Comparison of ENCODE assay signal across 24 mouse cellular contexts in the genomic region with DNA sequence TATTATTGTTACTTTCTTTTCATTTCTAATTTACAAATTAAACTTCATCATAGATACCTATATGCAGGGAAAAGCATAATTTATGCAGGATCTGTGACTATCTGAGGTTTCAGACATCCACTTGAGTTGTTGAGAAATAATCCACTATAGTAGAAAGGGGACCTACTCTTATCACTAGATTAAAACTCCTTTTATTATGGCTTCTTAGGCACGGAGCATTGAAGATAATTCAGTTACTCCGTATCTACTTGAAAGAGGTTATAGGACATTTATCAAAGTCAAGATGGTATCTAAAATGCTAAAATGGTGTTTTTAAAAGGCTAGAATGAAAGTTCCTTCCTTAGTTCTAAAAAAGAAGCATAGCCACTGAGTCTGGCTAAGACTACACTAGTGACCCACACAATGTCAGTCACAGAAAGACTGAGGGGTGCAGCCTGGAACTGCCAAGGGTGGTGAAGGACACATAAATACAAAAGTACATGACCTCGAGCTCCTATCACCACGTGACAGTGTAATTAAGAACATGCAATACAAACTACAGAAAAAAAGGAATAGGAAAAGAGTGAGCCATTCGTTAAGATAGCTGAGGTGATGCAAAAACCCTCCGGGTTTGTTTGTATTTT.
"Had no signal": no experiment of that assay in that cellular context is flagged by ENCODE, and none has a peak within 500 bp of the region (broad histone marks: within the 10 kb centered on the region; RNA-seq: fewer than 3 reads in every experiment).

No protein-coding gene starts in this region.

- H3K27me3 ChIP-seq: heart, embryonic 13.5 days; heart, embryonic 15.5 days; hindbrain, embryonic 13.5 days; hindbrain, embryonic 15.5 days; limb, embryonic 12.5 days; liver, embryonic 13.5 days; liver, embryonic 15.5 days had no signal

- H3K9me3 ChIP-seq: heart, embryonic 13.5 days; heart, embryonic 15.5 days; hindbrain, embryonic 13.5 days; hindbrain, embryonic 15.5 days; limb, embryonic 10.5 days; limb, embryonic 12.5 days; liver, embryonic 13.5 days; liver, embryonic 15.5 days had no signal

- H3K36me3 ChIP-seq: heart, embryonic 13.5 days; heart, embryonic 15.5 days; hindbrain, embryonic 13.5 days; hindbrain, embryonic 15.5 days; limb, embryonic 10.5 days; limb, embryonic 12.5 days; liver, embryonic 13.5 days; liver, embryonic 15.5 days had no signal

- DNase-seq: gastrocnemius, postnatal 14 days; gastrocnemius, postnatal 36 days; heart, adult 2 months; heart, postnatal 14 days; heart, postnatal 36 days; kidney, adult 18-20 months; kidney, adult 8-10 months; kidney, postnatal 10 days; kidney, postnatal 25 days; kidney, postnatal 4 days; liver; liver, embryonic 13.5 days had no signal

- H3K4me1 ChIP-seq: hindbrain, embryonic 15.5 days had no signal

- H3K4me3 ChIP-seq: heart, adult 2 months; heart, embryonic 13.5 days; heart, embryonic 15.5 days; hindbrain, embryonic 13.5 days; hindbrain, embryonic 15.5 days; layer of hippocampus, adult 2 months; left cerebral cortex, adult 2 months; limb, embryonic 10.5 days; limb, embryonic 12.5 days; liver, embryonic 13.5 days; liver, embryonic 15.5 days had no signal

- ATAC-seq: hindbrain, postnatal 0 days had no signal

- H3K27ac ChIP-seq: heart, adult 2 months; heart, embryonic 13.5 days; heart, embryonic 15.5 days; hindbrain, embryonic 13.5 days; hindbrain, embryonic 15.5 days; hindbrain, postnatal 0 days; layer of hippocampus, adult 2 months; left cerebral cortex, adult 2 months; limb, embryonic 10.5 days; limb, embryonic 12.5 days; liver, embryonic 13.5 days; liver, embryonic 15.5 days had no signal

- H3K4me2 ChIP-seq: heart, embryonic 11.5 days; heart, embryonic 13.5 days; heart, embryonic 15.5 days; hindbrain, embryonic 13.5 days; hindbrain, embryonic 15.5 days; limb, embryonic 12.5 days; liver, embryonic 11.5 days; liver, embryonic 13.5 days; liver, embryonic 15.5 days had no signal

- H3K9ac ChIP-seq: heart, embryonic 13.5 days; heart, embryonic 15.5 days; hindbrain, embryonic 13.5 days; hindbrain, embryonic 15.5 days; limb, embryonic 12.5 days; liver, embryonic 13.5 days; liver, embryonic 15.5 days had no signal
